Mouse (Mus musculus): ENCODE measurements around the gene Vwa1.

The Vwa1 gene

DNA sequence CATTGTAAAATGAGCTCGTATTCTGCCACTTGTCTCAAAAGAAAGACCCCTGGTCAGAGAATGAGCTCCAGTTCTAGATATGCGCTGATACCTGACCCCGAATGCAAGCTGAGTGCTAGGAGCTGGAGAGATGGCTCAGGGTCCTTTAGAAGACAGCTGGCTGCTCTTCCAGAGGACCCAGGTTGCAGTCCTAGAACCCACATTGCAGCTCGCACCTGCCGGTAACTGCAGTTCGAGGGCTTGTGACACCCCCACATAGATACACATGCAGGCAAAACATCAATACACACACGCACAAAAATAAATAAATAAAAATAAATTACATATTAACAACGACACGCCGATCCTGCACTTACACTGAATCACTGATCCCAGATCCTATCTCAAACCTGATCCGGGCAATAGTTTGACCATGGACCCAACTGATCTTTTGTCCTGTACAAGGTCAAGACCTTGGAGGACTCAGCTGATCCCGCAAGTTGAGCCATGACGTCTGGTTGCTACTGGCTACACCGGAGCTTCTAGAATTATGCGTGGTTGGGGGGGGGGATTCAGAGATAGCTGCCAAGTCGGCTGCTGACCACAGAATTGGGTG lies 9.1 kb upstream of the Vwa1 start:
- intact Hi-C loops (cut with DNase I): no loop called here

DNA sequence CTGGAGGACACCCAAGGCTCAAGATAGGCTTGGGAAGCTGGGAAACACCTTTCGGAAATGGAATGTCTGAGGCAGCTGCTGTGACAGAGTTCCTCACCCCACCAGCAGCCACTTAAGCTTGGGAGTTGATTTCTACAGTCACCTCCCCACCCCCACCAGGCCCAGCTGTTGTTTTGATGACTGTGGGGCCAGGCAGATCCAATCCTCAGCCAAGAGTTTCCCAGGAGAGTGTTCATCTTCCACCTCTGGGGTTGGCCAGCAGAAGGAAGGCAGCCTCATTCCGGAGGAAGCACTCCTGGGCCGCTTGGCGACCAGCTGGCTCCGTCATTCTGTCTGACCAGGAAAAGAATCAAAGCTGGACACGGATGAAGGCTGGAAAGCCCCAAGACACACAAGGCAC lies 6.4 kb upstream of the Vwa1 start:
- intact Hi-C loops (cut with DNase I): no loop called here

DNA sequence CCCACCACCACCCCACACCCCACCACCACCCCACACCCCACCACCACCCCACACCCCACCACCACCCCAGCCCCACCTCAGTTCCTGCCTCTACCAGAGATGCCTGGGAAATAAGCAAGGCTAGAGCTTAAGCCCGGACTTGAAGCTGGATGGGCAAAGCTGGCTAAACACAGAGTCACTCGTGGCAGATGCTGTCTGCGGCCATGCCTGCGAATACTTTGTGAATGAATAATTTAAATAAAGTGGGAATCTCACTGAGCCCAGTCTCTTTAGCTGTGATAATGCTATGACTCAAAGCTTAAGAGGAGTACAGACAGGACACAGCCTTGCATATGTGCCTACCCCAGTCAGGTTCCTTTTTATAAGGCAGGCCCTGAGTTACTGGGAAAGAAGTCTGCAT lies 5.0 kb upstream of the Vwa1 start:
- intact Hi-C loops (cut with DNase I): no loop called here

DNA sequence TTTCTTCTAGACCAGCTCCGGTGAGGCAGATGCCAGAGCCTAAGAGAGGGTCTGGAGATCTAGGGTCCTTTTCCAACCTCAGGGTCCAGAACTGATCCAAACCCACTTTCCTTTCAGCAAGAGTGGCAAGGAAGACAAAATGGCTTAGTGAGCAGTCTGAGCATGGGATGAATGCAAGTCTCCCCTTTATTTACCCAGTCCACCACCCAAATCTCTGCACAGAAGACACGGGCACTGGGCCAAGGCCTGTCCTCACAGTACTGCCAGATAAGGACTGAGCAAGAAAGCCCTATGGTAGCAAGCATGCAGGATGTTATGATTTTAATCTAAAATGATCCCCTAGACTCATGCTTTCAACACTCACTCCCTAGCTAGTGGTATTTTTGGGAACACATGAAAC lies 3.3 kb upstream of the Vwa1 start:
- intact Hi-C loops (cut with DNase I): no loop called here

DNA sequence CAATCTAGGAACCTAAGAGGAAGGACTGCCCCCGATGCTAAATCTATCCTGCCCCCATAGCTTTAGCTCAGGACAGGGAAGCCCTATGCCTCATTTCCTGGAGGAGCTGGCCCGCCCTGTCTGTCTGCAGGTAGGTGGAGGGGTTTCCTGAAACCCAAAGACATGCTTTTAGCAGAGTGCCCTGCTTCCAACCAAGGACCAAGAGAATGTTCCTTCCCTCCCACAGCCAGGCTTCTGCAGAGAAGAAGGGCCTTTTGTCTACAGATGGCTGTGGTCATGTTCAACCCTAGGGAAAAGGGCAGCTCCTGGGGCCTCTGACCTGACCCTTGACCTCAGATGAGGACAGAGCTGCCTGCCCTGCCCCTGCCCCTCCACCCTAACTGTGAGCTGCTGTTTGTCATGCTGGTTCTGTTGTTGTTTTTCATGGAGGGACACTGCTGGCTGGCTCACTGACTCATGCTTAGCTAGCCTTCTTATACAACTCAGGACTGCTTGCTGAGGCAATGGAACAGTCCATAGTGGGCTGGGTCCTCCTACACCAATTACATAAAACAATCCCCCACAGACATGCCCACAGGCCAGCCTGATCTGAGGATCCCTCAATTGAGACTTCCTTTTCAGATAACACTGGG lies 2.3 kb upstream of the Vwa1 start:
- intact Hi-C loops (cut with DNase I): no loop called here

DNA sequence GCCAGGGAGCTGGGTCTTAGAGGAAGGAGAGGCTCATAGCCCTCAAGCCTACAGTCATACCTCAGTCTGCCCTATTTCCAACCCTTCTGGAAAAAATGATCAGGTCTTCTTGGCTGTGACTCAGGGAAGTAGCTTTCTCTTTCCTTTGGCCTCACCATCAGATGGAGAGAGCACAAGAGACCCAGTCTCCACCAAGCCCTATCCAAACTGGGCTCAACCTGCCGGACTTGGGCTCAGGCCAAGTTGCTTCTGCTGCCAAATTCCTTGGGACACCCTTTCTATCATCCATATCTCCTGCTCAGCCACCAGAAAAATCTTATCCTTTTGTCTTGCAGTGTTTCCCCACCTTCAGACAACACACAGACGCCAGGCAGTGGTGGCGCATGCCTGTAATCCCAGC lies 1.4 kb upstream of the Vwa1 start:
- intact Hi-C loops (cut with DNase I): no loop called here

DNA sequence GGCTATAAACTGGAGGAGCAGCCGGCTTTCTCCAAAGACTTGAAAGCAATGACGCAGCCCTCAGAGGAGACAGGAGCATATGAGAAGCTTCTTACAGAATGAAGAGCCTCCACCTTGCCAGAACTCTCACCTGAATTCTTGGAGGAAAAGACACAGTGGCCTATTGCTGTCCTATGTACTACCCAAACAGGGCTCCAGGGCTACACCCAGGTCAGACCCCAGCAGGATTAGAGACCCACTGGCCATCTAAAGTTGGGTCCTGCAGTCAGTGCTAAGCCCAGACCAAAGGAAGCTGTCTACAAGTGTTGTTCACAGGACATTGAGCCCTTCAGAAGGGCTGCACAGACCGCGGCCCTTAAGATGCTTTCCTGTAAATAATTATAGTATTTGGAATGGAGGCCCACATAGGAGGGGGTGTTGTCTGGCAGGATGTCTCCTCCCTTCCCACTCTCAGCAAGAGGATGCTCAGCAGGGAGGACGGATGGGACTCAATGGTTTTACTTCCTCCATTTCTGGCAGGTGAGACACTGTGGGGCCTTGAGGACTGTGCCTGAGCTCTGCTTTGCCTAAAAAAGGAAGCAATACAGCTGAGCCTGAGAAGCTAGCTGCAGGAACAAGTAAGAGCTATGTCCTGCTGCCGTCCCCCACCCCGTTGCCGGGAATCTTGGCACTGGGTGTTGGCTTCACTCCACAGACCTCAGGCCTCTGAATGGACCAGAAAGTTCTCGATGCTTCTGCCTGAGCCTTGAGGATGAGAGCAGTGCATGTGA lies 658 bp upstream of the Vwa1 start:
- intact Hi-C loops (cut with DNase I): no loop called here

DNA sequence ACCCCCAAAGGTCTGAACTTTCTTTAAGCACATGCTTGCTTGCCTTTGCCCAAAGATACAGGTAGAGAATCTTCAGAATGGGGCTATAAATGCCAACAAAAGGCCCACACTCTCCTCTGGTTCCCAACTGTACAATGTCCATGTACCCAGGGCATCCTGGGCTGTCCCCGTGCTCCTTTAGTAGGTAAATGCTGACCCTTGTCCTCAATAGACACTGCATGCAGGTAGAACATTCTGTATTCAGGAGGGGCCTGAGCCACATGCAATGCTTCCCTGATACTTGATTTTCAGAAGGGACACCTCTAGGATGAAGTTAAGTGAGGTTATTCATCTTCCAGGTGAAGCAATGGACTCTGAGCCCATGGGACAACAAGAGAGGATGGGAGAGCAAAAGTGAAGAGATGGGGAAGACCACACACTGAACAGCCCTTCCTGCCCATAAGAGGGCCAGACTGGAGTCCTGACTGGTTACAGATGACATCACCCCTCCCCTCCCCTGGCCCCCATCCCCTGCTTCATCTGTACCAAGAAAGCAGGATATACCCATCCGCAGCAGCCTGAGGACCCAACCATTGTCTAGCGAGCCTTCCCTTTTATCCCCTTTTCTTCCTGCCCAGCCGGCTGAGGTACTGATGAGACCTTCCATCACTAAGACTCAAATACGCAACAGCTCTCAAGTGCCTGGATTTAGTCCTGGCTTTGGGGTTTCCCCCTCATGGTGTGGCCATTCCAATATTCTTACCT lies 991 bp downstream of the Vwa1 start:
- intact Hi-C loops (cut with DNase I): no loop called here

DNA sequence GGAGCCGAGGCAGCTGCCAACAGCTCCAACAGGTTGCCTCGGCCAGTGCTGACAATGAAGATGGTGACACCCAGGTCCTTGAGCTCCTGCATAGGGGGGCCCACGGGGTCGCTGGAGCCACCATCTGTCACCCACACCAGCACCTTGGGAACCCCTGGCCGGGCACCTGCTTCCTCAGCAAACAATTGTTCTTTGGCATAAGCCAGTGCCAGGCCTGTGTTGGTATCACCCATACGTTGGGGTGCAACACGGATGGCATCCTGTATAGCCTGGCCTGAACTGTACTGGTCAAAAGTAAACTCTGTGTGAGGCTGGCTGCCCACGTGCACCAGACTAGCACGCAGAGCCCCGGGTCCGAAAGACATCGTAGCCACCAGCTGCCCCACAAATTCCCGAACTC lies 1.7 kb downstream of the Vwa1 start:
- intact Hi-C loops (cut with DNase I): no loop called here

DNA sequence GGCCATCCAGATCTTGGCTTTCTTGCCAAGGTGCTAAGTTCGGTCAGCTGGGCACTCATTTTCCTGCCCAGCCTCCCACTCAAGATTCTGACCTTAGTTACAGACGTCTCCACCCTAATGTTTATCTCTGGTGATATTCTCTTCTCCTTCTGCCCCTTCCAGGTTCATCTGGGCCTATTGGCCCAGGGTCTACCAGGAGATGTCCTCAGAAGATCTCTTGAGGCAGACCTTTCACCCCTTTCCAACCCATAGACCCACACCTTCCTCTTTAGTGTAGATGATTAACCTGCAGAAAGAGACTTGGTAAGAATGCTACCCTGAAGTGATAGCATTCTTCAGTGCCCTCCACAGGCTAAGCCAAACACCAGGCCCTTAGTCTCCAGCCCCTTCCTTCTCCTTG lies 2.8 kb downstream of the Vwa1 start:
- intact Hi-C loops (cut with DNase I): no loop called here

DNA sequence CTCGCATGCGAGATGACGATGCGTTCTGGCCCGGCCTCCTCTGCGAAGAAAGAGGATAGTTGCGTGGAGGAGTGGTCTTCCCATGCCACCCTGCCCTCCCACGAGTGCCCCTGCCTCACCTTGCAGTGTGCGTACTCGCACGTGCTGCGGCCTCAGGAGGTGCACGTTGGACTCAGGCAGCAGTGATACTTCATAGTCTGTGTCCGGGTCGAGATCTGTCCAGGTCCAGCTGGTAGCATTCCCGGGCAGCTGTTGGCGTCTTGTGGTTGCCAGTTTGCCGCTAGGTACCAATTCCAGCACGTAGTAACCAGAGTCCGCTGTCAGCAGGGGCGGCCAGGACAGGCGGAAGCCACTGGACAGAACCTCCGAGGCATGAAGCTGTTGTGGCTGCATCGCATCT lies 3.9 kb downstream of the Vwa1 start:
- intact Hi-C loops (cut with DNase I): no loop called here

DNA sequence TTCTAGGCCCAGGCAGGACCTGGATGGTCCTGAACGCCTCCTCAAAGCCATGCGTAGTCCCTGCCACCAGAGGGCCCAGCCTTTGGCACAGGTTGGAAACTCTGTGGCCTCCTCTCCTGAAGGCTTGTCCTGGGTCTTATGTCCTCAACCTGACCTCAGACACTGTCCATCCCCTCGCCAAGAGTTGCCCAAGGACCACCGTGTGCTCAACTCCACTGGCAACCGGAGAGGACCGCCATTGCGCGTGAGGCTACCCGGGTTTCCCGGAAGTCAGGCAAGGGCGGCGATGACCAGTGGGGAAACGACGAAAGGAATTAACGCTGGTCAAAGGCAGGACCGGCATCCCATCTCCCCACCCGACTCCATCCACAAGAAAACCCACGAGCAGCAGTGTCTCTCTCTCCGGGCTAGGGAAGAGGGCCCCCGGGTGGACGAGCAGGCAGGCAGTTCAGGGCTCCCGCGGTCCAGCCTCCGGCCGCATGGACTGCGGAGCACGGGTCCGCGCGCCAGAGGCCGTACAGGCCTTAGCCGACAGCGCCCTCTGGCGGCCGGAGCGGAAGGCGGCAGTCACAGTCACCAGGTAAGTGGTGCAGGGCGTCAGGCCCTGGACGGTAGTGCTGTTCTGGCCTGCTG lies 4.5 kb downstream of the Vwa1 start:
- intact Hi-C loops (cut with DNase I): loop anchor here (2.0 kb wide), 1 partner anchor 49 kb away; no protein-coding TSS in a partner anchor

DNA sequence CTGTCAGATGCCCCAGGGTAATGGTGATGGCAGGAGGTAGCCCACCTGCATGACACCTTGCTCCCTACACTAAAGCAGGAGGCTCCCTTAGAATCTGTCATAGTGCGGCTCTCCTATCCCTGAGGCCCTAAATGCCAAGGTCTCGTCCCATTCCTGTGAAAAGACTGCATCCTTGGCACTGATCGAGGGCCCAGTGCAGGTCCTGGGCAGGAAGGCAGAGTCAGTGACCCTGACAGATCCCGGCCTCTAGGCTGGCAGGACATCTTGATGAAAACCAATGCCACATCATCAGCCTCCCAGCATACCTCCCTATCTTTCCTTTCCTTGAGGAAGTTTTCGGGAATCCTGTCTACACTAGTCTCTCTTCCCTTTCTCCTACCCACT lies 5.0 kb downstream of the Vwa1 start:
- intact Hi-C loops (cut with DNase I): loop anchor here (2.0 kb wide), 1 partner anchor 49 kb away; no protein-coding TSS in a partner anchor

DNA sequence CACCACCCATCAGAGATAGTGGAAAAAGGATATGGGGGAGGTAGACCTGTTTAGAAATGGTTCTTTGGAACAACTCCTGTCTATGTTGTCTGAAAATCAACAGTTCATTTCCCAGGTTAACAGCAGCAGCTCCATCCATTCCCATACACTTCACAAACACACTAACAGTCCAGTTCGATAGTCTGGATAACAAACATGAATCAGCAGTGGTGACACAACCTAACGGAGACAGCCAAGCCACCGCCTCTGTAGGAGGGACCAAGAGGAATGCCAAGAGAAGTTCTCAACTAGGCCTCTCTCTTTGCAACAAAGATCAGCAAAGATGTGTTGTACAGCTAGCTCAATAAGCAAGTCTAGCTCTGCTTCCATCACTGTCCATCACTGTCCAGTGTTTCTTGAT lies 12.1 kb downstream of the Vwa1 start:
- intact Hi-C loops (cut with DNase I): no loop called here

DNA sequence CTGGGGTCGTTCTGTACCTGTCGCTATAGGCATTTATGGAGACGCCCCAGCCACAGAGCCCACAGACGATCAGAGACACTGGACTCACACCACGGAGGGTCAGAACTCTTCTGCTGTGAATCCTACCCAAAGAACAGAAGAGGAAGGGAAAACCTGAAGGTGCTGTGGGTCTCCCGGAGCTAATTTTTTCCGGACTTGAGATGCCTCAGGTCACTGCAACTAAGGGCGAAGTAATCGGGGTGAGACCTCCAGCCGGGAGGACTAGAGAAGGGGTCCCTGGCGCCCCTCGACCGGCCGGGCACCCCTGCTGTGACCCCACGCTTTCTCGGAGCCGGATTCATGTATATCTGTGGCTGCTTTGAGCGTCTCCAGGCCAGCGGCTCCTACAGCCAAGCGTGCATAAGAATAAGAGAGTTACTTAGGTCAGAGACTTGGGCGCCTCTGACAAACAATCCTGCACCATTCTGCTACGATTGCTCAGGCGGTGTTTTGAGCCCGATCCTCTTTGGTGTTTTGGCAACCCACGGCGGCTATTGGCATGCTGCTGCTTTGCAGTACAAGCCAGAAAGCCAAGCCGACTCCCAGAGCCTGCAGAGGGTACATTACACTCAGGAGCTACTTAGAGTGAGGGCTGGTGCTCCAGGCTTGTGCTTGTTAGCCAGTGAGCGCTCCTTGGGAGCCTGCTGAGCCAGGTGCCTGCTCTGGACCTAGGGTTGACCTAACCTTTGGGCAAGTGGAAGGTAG lies 13.0 kb downstream of the Vwa1 start:
- intact Hi-C loops (cut with DNase I): no loop called here

DNA sequence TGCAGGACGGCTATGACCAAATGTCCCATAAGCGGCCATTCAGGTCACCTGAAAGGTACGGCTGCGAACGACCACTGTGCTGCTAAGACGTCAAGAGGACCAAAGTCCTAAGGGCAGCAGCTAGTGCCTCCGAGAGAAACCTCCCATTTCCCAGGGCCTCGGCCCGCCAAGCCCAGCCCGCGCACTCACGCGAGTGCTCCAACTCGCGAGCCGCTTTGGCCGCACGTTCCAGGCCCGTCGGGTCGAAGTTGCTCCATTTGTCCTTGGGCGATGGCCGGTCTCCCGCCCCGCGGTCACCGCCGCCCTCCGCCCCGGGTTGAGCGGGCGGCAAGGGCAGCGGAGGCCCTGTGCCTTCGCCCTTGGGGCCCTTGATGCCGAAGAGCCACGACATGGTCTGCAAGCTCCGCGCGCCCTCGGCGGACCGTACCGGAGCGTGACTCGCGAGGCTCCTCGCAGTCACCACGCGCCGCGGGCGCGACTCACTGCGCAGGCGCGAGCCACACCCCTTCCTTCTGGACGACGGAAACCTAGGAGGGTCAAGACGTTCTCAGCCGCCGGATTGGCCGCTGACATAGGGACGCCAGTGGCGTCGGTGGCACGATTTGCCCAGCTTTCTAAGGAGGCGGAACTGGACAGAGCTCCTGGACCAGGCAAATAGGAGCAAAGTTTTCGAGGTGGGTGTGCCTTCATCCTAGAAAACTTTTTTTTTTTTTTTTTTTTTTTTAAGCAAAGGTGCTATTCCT lies 13.7 kb downstream of the Vwa1 start, which contains the start of gene Atad3a:
Gene Atad3a (minus strand): TSS at position 481 of the 743 bp plus-strand sequence.
- intact Hi-C loops (cut with DNase I): no loop called here

DNA sequence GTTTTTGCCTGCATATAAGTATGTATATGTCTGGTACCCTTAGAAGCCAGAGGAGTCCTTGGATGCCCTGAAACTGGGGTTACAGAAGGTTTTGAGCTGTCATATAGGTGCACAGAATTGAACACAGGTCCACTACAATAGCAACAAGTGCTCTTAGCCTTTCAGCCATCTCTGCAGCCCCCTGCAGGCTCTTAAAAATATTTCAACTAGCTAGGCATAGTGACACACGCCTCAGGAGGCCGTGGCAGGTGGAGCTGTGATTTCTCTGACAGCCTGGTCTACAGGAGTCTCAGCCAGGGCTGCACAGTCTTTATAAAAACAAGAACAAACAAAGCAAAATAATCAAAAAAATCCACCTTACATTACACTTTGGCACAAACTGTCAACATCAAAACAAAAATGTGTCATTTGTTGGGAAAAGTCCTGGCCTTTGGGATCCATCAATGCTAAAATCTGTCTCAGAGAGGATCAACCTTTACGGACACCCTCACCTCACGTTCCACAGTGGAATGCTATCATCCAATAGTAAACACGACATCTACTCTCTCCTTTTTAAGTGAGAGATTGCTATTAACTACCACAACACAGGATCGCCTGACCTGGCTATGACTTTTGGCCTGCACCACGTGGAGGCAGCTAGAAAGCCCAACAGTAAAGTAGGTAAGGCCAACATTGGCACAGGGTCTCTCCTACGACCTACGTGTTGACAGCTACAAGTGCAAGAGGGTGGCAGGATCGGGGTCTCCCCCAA lies 14.5 kb downstream of the Vwa1 start:
- intact Hi-C loops (cut with DNase I): no loop called here

DNA sequence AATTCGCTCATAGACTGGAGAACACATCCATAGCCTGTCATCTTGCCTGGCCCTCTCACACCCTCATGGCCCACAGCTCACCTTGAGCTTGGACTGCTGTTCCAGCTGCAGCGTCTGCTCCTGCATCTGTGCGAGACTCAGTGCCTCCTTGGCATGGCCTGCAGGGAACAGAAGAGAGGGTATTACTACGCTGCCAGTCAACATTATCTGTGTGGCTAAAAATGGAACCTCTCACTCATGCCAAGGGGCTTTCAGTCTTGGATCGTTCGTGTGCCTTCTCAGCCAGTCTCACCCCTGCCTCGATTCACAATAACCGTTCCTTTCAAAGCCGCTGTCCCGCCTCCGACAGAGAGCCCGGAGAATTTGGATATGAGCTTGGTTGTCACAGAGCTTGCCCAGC lies 17.5 kb downstream of the Vwa1 start:
- intact Hi-C loops (cut with DNase I): no loop called here

All from adrenal gland (tissue).